Comparison of ENCODE assay signal across 8 mouse cellular contexts in genomic region chr13:34129485-34130225, GRCm38 (mm10). TPM values are rescaled to one million over a fixed set of nuclear protein-coding genes. Genes with fewer than 3 reads are reported as not detected.
DNase-seq lines count a peak whose midpoint lies in the region; ATAC-seq lines count a peak whose summit lies in the region.

No protein-coding gene starts in this region.

- H3K9ac ChIP-seq in forebrain, embryonic 16.5 days (replicated peaks; ENCODE audit: low read depth, low read length): peak overlapping the region; percentile 99
- H3K9ac ChIP-seq in midbrain, embryonic 12.5 days (replicated peaks): peak overlapping the region; percentile 97

- peak; percentile 2; the same call in 1 of the 2 replicates for ATAC-seq in forebrain, embryonic 16.5 days
- peak; percentile 35 for ATAC-seq in inflammation-experienced regulatory T-cells, adult 6 months
- ATAC-seq in midbrain, embryonic 12.5 days (ENCODE audit: low FRiP score, low read depth): peak; percentile 4; the same call in 1 of the 2 replicates

- H3K4me3 ChIP-seq in forebrain, embryonic 16.5 days (replicated peaks; ENCODE audit: low read length): peak overlapping the region; percentile 99
- peak overlapping the region; percentile 67 for H3K4me3 ChIP-seq in limb, embryonic 10.5 days
- peak overlapping the region; percentile 89 for H3K4me3 ChIP-seq in midbrain, embryonic 12.5 days

- WGBS in forebrain, embryonic 16.5 days: under 1% methylated on average over 30 of the region's 31 CpGs
- under 1% methylated on average over 31 of the region's 31 CpGs for WGBS in limb, embryonic 10.5 days
- under 1% methylated on average over 31 of the region's 31 CpGs for WGBS in midbrain, embryonic 12.5 days

- no peaks in the 10 kb centered on the region for H3K27me3 ChIP-seq in forebrain, embryonic 16.5 days (replicated peaks; ENCODE audit: control insufficient read depth, insufficient read depth, low read length)
- peaks cover 44% of the 10 kb centered on the region for H3K27me3 ChIP-seq in limb, embryonic 10.5 days (ENCODE audit: low read depth, poor library complexity, severe bottlenecking)
- H3K27me3 ChIP-seq in midbrain, embryonic 12.5 days: no peaks in the 10 kb centered on the region
- H3K27me3 ChIP-seq in splenic B cell, adult 2 months (ENCODE audit: control insufficient read depth, insufficient read depth, low read length, poor library complexity, severe bottlenecking): no peaks in the 10 kb centered on the region

- peak; percentile 10 for DNase-seq in adrenal gland, adult 2 months
- no peak for DNase-seq in adrenal gland, postnatal 4 days (ENCODE audit: low spot score in 2 of 2)
- DNase-seq in ZHBTc4 (ENCODE audit: low read depth, low spot score): peak; percentile 96
- DNase-seq in limb, embryonic 10.5 days (ENCODE audit: low spot score): peak; percentile 50
- peak; percentile 68 for DNase-seq in splenic B cell, adult 2 months (ENCODE audit: low read depth, low spot score)

- H3K9me3 ChIP-seq in forebrain, embryonic 16.5 days (ENCODE audit: control insufficient read depth, low read length): no peaks in the 10 kb centered on the region
- no peaks in the 10 kb centered on the region for H3K9me3 ChIP-seq in limb, embryonic 10.5 days (replicated peaks)
- no peaks in the 10 kb centered on the region for H3K9me3 ChIP-seq in midbrain, embryonic 12.5 days

- H3K36me3 ChIP-seq in forebrain, embryonic 16.5 days (ENCODE audit: control insufficient read depth, insufficient read depth): peaks cover 4% of the 10 kb centered on the region; the same call in 1 of the 2 replicates
- no peaks in the 10 kb centered on the region; the same call in 1 of the 2 replicates for H3K36me3 ChIP-seq in limb, embryonic 10.5 days
- peaks cover 30% of the 10 kb centered on the region for H3K36me3 ChIP-seq in midbrain, embryonic 12.5 days
- no peaks in the 10 kb centered on the region for H3K36me3 ChIP-seq in splenic B cell, adult 2 months (ENCODE audit: control insufficient read depth, insufficient read depth, low read length, poor library complexity, severe bottlenecking)

- H3K4me2 ChIP-seq in forebrain, embryonic 16.5 days (ENCODE audit: low read length): peak overlapping the region; percentile 98
- H3K4me2 ChIP-seq in midbrain, embryonic 12.5 days (replicated peaks): peak overlapping the region; percentile 86

- H3K27ac ChIP-seq in forebrain, embryonic 16.5 days (ENCODE audit: low read length): peak overlapping the region; percentile 100
- H3K27ac ChIP-seq in limb, embryonic 10.5 days: peak overlapping the region; percentile 72
- H3K27ac ChIP-seq in midbrain, embryonic 12.5 days (replicated peaks): peak overlapping the region; percentile 100

- H3K4me1 ChIP-seq in forebrain, embryonic 16.5 days (replicated peaks; ENCODE audit: control insufficient read depth, insufficient read depth, low read length): peaks cover 43% of the 10 kb centered on the region
- H3K4me1 ChIP-seq in limb, embryonic 10.5 days: peaks cover 48% of the 10 kb centered on the region
- peaks cover 40% of the 10 kb centered on the region for H3K4me1 ChIP-seq in midbrain, embryonic 12.5 days

RNA-seq across cellular contexts. Expression of gene Tubb2b, which starts 0.6 kb away (rescaled TPM):
- 1 to 10 TPM; 1.1 to 1.7 TPM for total RNA-seq in adrenal gland, adult 2 months (2021)
- 1.6 and 4.2 TPM in 2 replicates for polyA plus RNA-seq in adrenal gland, adult 2 months (2012; rRNA removed)
- 100 to 1,000 TPM in 1 of 2 experiments, 10 to 100 TPM in 1; 59.8 to 108 TPM for total RNA-seq in adrenal gland, postnatal 4 days (2021)
- polyA plus RNA-seq in forebrain, embryonic 16.5 days (2015; fragmentation: Nextera tagmentation; extraction: Ambion mirVana): 1,170 and 1,210 TPM in 2 replicates
- polyA plus RNA-seq in inflammation-experienced regulatory T-cells, adult 6 months (2017; shearing (Covaris generic)): 1 to 10 TPM in 2 of 3 experiments, not detected in 1; 1.7 to 2.0 TPM
- polyA plus RNA-seq in limb, embryonic 10.5 days (2016; fragmentation: Nextera tagmentation; extraction: Ambion mirVana): 11.7 and 15.6 TPM in 2 replicates
- 380 and 432 TPM in 2 replicates for polyA plus RNA-seq in midbrain, embryonic 12.5 days (2016; fragmentation: Nextera tagmentation; extraction: Ambion mirVana)

RNA-seq across cellular contexts. Expression of gene Psmg4, which starts 33.1 kb away (rescaled TPM):
- 10 to 100 TPM; 30.4 to 36.3 TPM for total RNA-seq in adrenal gland, adult 2 months (2021)
- polyA plus RNA-seq in adrenal gland, adult 2 months (2012; rRNA removed): 109 and 110 TPM in 2 replicates
- total RNA-seq in adrenal gland, postnatal 4 days (2021): 10 to 100 TPM; 45.2 to 50.0 TPM
- 82.3 and 89.0 TPM in 2 replicates for polyA plus RNA-seq in forebrain, embryonic 16.5 days (2015; fragmentation: Nextera tagmentation; extraction: Ambion mirVana)
- 10 to 100 TPM; 42.5 to 48.6 (median 45.6) TPM for polyA plus RNA-seq in inflammation-experienced regulatory T-cells, adult 6 months (2017; shearing (Covaris generic))
- 80.5 and 83.3 TPM in 2 replicates for polyA plus RNA-seq in limb, embryonic 10.5 days (2016; fragmentation: Nextera tagmentation; extraction: Ambion mirVana)
- polyA plus RNA-seq in midbrain, embryonic 12.5 days (2016; fragmentation: Nextera tagmentation; extraction: Ambion mirVana): 109 and 118 TPM in 2 replicates

RNA-seq across cellular contexts. Expression of gene Tubb2a, which starts 51.8 kb away (rescaled TPM):
- 10 to 100 TPM; 30.1 to 37.2 TPM for total RNA-seq in adrenal gland, adult 2 months (2021)
- 74.7 and 93.5 TPM in 2 replicates for polyA plus RNA-seq in adrenal gland, adult 2 months (2012; rRNA removed)
- 100 to 1,000 TPM in 1 of 2 experiments, 10 to 100 TPM in 1; 98.3 to 122 TPM for total RNA-seq in adrenal gland, postnatal 4 days (2021)
- 1,717 and 2,137 TPM in 2 replicates for polyA plus RNA-seq in forebrain, embryonic 16.5 days (2015; fragmentation: Nextera tagmentation; extraction: Ambion mirVana)
- polyA plus RNA-seq in inflammation-experienced regulatory T-cells, adult 6 months (2017; shearing (Covaris generic)): 1 to 10 TPM; 3.1 to 8.7 (median 8.0) TPM
- polyA plus RNA-seq in limb, embryonic 10.5 days (2016; fragmentation: Nextera tagmentation; extraction: Ambion mirVana): 44.3 and 44.7 TPM in 2 replicates
- 609 and 668 TPM in 2 replicates for polyA plus RNA-seq in midbrain, embryonic 12.5 days (2016; fragmentation: Nextera tagmentation; extraction: Ambion mirVana)

Comparison
In these comparisons a context has a peak if more than half of its experiments do, and no peak if none do; other contexts are left out.
1. DNase-seq: peak in adrenal gland, adult 2 months (single experiment), ZHBTc4 (single experiment), limb, embryonic 10.5 days (single experiment) and splenic B cell, adult 2 months (single experiment); none in adrenal gland, postnatal 4 days (0 of 2).
2. RNA of gene Tubb2b, which starts 0.6 kb away (polyA plus RNA-seq): 1,170 to 1,210 TPM in forebrain, embryonic 16.5 days and 380 to 432 TPM in midbrain, embryonic 12.5 days; 11.7 to 15.6 TPM in limb, embryonic 10.5 days, 1.7 to 2.0 TPM in inflammation-experienced regulatory T-cells, adult 6 months and 1.6 to 4.2 TPM in adrenal gland, adult 2 months; every median in the first group is over 10 times any median in the second.
3. Peak in every context shown above with its lines, with median percentiles within 50 percentile points of each other: ATAC-seq, H3K27ac ChIP-seq and H3K4me3 ChIP-seq.